Mouse (Mus musculus) spleen, postnatal 14 days (tissue): ENCODE measurements around the gene Zmat1.
A peak's percentile ranks its signal among the peaks of the same experiment; 100 is the strongest.
"Not testable (repeated sequence)": the region's sequence is repeated elsewhere in the genome, so short reads cannot be mapped to it uniquely, and the experiment has no call there.

Source experiments
- DNase-seq, 2 experiments: peaks; one replicate each; pipeline ENCODE4 v3.0.0; 2021 to 2022; ENCODE audit warnings: low spot score in 2 of 2

The Zmat1 gene

GRCm38 (mm10) chrX:135008720-135009470 is at the start of gene Zmat1:
Zmat1 (minus strand) TSS chrX:135009209.
- peak; percentile 66 to 71 for DNase-seq

GRCm38 (mm10) chrX:135053939-135054338 is 44.9 kb upstream of the Zmat1 start:
- DNase-seq, result not testable (repeated sequence)

GRCm38 (mm10) chrX:135035962-135036375 is 27.0 kb upstream of the Zmat1 start:
- DNase-seq, result no peak

GRCm38 (mm10) chrX:135025135-135025534 is 16.1 kb upstream of the Zmat1 start:
- no peak for DNase-seq

- DNase-seq, result no peak
Observed at GRCm38 (mm10) chrX:135011381-135011780, 2.4 kb upstream of the Zmat1 start.

- no peak for DNase-seq
Observed at GRCm38 (mm10) chrX:135009471-135009815, 434 bp upstream of the Zmat1 start.

- DNase-seq, result no peak
Observed at GRCm38 (mm10) chrX:135008021-135008420, 988 bp downstream of the Zmat1 start.

GRCm38 (mm10) chrX:134964546-134964945 is 44.5 kb downstream of the Zmat1 start, which contains the start of gene Nxf2:
Nxf2 (minus strand) TSS chrX:134964754.
- DNase-seq, result no peak

GRCm38 (mm10) chrX:134963305-134964094 is 45.5 kb downstream of the Zmat1 start:
- peak; percentile 20 to 24 for DNase-seq

- peak; percentile 6 to 13 for DNase-seq
Observed at GRCm38 (mm10) chrX:134930361-134930760, 78.6 kb downstream of the Zmat1 start.

GRCm38 (mm10) chrX:134929927-134930326 is 79.1 kb downstream of the Zmat1 start:
- no peak for DNase-seq

- peak in 1 of 2 experiments; percentile 11 for DNase-seq
Observed at GRCm38 (mm10) chrX:134925058-134925457, 84.0 kb downstream of the Zmat1 start.

GRCm38 (mm10) chrX:134923675-134924424 is 85.2 kb downstream of the Zmat1 start:
- no peak for DNase-seq
